Mouse (Mus musculus) R1 (cell line): ENCODE measurements at regions not wholly inside any gene's neighbourhood (a gene's known extent, or its start where the extent isn't known, plus 50 kb on each side); places are given as distances from the start of the nearest gene placed in this dataset.

Source experiments
- DNase-seq: peaks from one replicate; pipeline ENCODE4 v3.0.0-alpha.2; 2018; ENCODE audit warnings: low read depth, low spot score

- DNase-seq = peak; percentile 90
Observed at GRCm38 (mm10) chr12:20196386-20196785, 242.1 kb downstream of the Gm21863 start.

GRCm38 (mm10) chr12:20196905-20197304, 242.6 kb downstream of the Gm21863 start:
- DNase-seq = peak; percentile 31

- peak; percentile 84 for DNase-seq
Observed at GRCm38 (mm10) chr12:20223921-20224320, 269.6 kb downstream of the Gm21863 start.

- peak; percentile 72 for DNase-seq
Observed at GRCm38 (mm10) chr12:20226831-20227230, 272.5 kb downstream of the Gm21863 start.

- DNase-seq = peak; percentile 19
Observed at GRCm38 (mm10) chr12:20227427-20228160, 273.3 kb downstream of the Gm21863 start.

- DNase-seq = peak; percentile 66
Observed at GRCm38 (mm10) chr12:20228321-20228999, 274.2 kb downstream of the Gm21863 start.

GRCm38 (mm10) chr12:20229441-20229840, 275.1 kb downstream of the Gm21863 start:
- peak; percentile 16 for DNase-seq

- peak; percentile 36 for DNase-seq
Observed at GRCm38 (mm10) chr12:20230141-20230892, 276.0 kb downstream of the Gm21863 start.

GRCm38 (mm10) chr12:20230893-20231235, 276.6 kb downstream of the Gm21863 start:
- peak; percentile 49 for DNase-seq

- peak; percentile 35 for DNase-seq
Observed at GRCm38 (mm10) chr12:20231528-20231927, 277.2 kb downstream of the Gm21863 start.

GRCm38 (mm10) chr12:20231986-20232541, 277.8 kb downstream of the Gm21863 start:
- DNase-seq = peak; percentile 23

GRCm38 (mm10) chr12:20232746-20233453, 278.6 kb downstream of the Gm21863 start:
- DNase-seq = peak; percentile 39

GRCm38 (mm10) chr12:20233454-20233831, 279.1 kb downstream of the Gm21863 start:
- peak; percentile 43 for DNase-seq

- peak; percentile 67 for DNase-seq
Observed at GRCm38 (mm10) chr12:20233871-20234307, 279.6 kb downstream of the Gm21863 start.
